Mouse (Mus musculus) lung, adult 2 months (tissue): ENCODE measurements around the gene Ano3. TPM values are rescaled to one million over a fixed set of nuclear protein-coding genes. Genes with fewer than 3 reads are reported as not detected.

Experiments
- DNase-seq: peaks from one replicate; pipeline ENCODE4 v3.0.0; 2022
- H3K4me1 ChIP-seq: fragments of 200-500 bp; 2 replicates; pipeline ENCODE4 v1.6.1; 2011; ENCODE audit warnings: low read length; ENCODE audit not compliant: control insufficient read depth, insufficient read depth
- H3K4me3 ChIP-seq: fragments of 200-500 bp; replicated peaks from 2 replicates; pipeline ENCODE3; 2011; ENCODE audit warnings: low read depth, mild to moderate bottlenecking, control low read depth, low read length; ENCODE audit errors: extremely low read depth
- CTCF ChIP-seq: fragments of 200-500 bp; IDR thresholded peaks from 2 replicates; pipeline ENCODE4 v1.5.1; 2011; ENCODE audit warnings: mild to moderate bottlenecking, low read length, control low read depth; ENCODE audit not compliant: insufficient read depth
- POLR2A ChIP-seq: fragments of 200-500 bp; IDR thresholded peaks from 2 replicates; pipeline ENCODE4 v1.6.1; 2011; ENCODE audit warnings: low read depth, mild to moderate bottlenecking, control low read depth, low read length, borderline replicate concordance; ENCODE audit errors: extremely low read depth
- WGBS: fragments of 180-500 bp; shearing (Covaris S2); methylation state at CpG from one replicate; pipeline ENCODE4 v1.1.7; 2018; 5-methylcytosine and 5-hydroxymethylcytosine counted together
- polyA plus RNA-seq: library from polyadenylated mRNA; depleted of rRNA; stranded (reverse); fragments of >200 nt; gene quantifications from 2 replicates; pipeline ENCODE4 v1.2.3, GENCODE M21; 2012

The Ano3 gene
- polyA plus RNA-seq, 1 experiment = 0.02 TPM

- H3K4me1 ChIP-seq = no peaks in the 10 kb centered on the region
- DNase-seq = no peak
- no peak for TF ChIP-seq CTCF
- no peak for TF ChIP-seq POLR2A
- WGBS = 28% methylated on average over 1 of the region's 1 CpGs
- H3K4me3 ChIP-seq = no peak overlapping the region
These were observed 5.6 kb downstream of the Ano3 start for GRCm38 (mm10) chr2:110945171-110945570.

- no peaks in the 10 kb centered on the region for H3K4me1 ChIP-seq
- no peak for DNase-seq
- TF ChIP-seq CTCF = no peak
- TF ChIP-seq POLR2A = no peak
- no peak overlapping the region for H3K4me3 ChIP-seq
These were observed 15.0 kb downstream of the Ano3 start for GRCm38 (mm10) chr2:110935691-110936090.

- no peak for DNase-seq
- Histone ChIP-seq H3K4me3 (no peak overlapping the region), H3K4me1 (no peaks in the 10 kb centered on the region)
- TF ChIP-seq POLR2A = no peak
- no peak for TF ChIP-seq CTCF
These were observed 21.6 kb downstream of the Ano3 start for GRCm38 (mm10) chr2:110929126-110929525.

GRCm38 (mm10) chr2:110909506-110909905 is 41.2 kb downstream of the Ano3 start:
- no peaks in the 10 kb centered on the region for H3K4me1 ChIP-seq
- WGBS = 46% methylated on average over 2 of the region's 2 CpGs
- TF ChIP-seq POLR2A (no peak), CTCF (no peak)

DNA sequence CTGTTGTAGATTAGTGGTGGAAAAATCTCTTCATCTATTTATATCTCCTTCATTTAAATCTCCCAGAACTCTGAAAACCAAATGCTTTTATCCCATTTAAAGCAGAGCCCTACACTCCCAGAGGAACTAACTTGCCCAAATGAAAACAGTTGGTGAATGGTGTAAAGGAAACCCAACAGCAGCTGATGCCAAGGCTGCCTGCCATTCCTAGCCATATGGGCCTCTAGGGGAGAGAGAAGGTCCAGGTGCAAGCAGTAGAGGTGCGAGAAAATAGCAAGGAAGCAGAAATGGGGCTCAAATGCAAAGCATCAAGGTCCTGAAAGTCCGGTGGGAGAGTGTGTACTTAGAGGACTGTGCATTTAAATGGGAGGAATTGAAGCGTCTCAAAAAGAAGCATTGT is 44.2 kb downstream of the Ano3 start:
- H3K4me3 ChIP-seq = no peak overlapping the region
- no peak for DNase-seq
- H3K4me1 ChIP-seq = no peaks in the 10 kb centered on the region
- TF ChIP-seq CTCF (no peak), POLR2A (no peak)
- 60% methylated on average over 3 of the region's 3 CpGs for WGBS

More at GRCm38 (mm10) chr2:110909506-110909905, 41.2 kb downstream of the Ano3 start:
- no peak overlapping the region for H3K4me3 ChIP-seq
- DNase-seq = no peak

- TF ChIP-seq CTCF (no peak), POLR2A (no peak)
- DNase-seq = no peak
- 85% methylated on average over 2 of the region's 2 CpGs for WGBS
These were observed 54.0 kb downstream of the Ano3 start for GRCm38 (mm10) chr2:110896477-110897270.

GRCm38 (mm10) chr2:110871650-110872049 is 79.1 kb downstream of the Ano3 start:
- no peak overlapping the region for H3K4me3 ChIP-seq
- TF ChIP-seq CTCF (no peak), POLR2A (no peak)
- DNase-seq = no peak
- H3K4me1 ChIP-seq = no peaks in the 10 kb centered on the region
- 76% methylated on average over 4 of the region's 4 CpGs for WGBS

More at GRCm38 (mm10) chr2:110896477-110897270, 54.0 kb downstream of the Ano3 start:
- no peak overlapping the region for H3K4me3 ChIP-seq
- H3K4me1 ChIP-seq = no peaks in the 10 kb centered on the region

GRCm38 (mm10) chr2:110865584-110865983 is 85.1 kb downstream of the Ano3 start:
- no peak for TF ChIP-seq CTCF
- TF ChIP-seq POLR2A = no peak
- Histone ChIP-seq H3K4me1 (no peaks in the 10 kb centered on the region), H3K4me3 (no peak overlapping the region)
- WGBS = 71% methylated on average over 2 of the region's 3 CpGs
- no peak for DNase-seq

- no peak for DNase-seq
- 94% methylated on average over 4 of the region's 4 CpGs for WGBS
- no peak for TF ChIP-seq CTCF
- no peak for TF ChIP-seq POLR2A
- H3K4me1 ChIP-seq = no peaks in the 10 kb centered on the region
- no peak overlapping the region for H3K4me3 ChIP-seq
These were observed 87.3 kb downstream of the Ano3 start for GRCm38 (mm10) chr2:110863376-110863775.
